Mouse (Mus musculus) limb, embryonic 15.5 days (tissue): ENCODE results near the gene Drd4. TPM values are rescaled to one million over a fixed set of nuclear protein-coding genes. Genes with fewer than 3 reads are reported as not detected.

Source experiments
- ATAC-seq: fragments of 200-750 bp; cut with Nextera tagmentation; 2 replicates; pipeline ENCODE4 v1.8.0; 2017; ENCODE audit warnings: low read depth, moderate TSS enrichment; ENCODE audit not compliant: insufficient number of reproducible peaks, low FRiP score, low TSS enrichment
- H3K27ac ChIP-seq: fragments of 300-500 bp; sonication (generic); 2 replicates; pipeline ENCODE4 v1.5.1; 2015; ENCODE audit warnings: moderate library complexity, mild to moderate bottlenecking, inconsistent platforms
- H3K27me3 ChIP-seq: fragments of 300-500 bp; sonication (generic); 2 replicates; pipeline ENCODE4 v1.6.1; 2015; ENCODE audit warnings: inconsistent platforms
- H3K36me3 ChIP-seq: fragments of 300-500 bp; sonication (generic); 2 replicates; pipeline ENCODE4 v1.6.1; 2015; ENCODE audit warnings: inconsistent platforms
- H3K4me1 ChIP-seq: fragments of 300-500 bp; sonication (generic); 2 replicates; pipeline ENCODE4 v1.6.1; 2015; ENCODE audit warnings: inconsistent platforms
- H3K4me2 ChIP-seq: fragments of 300-500 bp; sonication (generic); 2 replicates; pipeline ENCODE4 v1.6.1; 2015; ENCODE audit warnings: mild to moderate bottlenecking, inconsistent platforms
- H3K4me3 ChIP-seq: fragments of 300-500 bp; sonication (generic); 2 replicates; pipeline ENCODE4 v1.5.1; 2015; ENCODE audit warnings: mild to moderate bottlenecking, inconsistent platforms
- H3K9ac ChIP-seq: fragments of 300-500 bp; sonication (generic); 2 replicates; pipeline ENCODE4 v1.6.1; 2015; ENCODE audit warnings: inconsistent platforms
- H3K9me3 ChIP-seq: fragments of 300-500 bp; sonication (generic); 2 replicates; pipeline ENCODE4 v1.6.1; 2016; ENCODE audit warnings: inconsistent platforms
- WGBS: fragments of 180-500 bp; shearing (Covaris S2); methylation state at CpG from one replicate; pipeline ENCODE4 v1.1.7; 2015; 5-methylcytosine and 5-hydroxymethylcytosine counted together
- polyA plus RNA-seq: library from polyadenylated mRNA; unstranded; fragments of >200 nt; fragmentation: Nextera tagmentation; extraction: Ambion mirVana; gene quantifications from 2 replicates; pipeline ENCODE4 v1.2.1, GENCODE M21; 2015

Drd4 gene
- polyA plus RNA-seq, 1 experiment from 2014 or later = 1.5 TPM

- peak overlapping the region; percentile 35; the same call in 1 of the 2 replicates for H3K9ac ChIP-seq
- 8% methylated on average over 22 of the region's 22 CpGs for WGBS
- peaks cover 13% of the 10 kb centered on the region for H3K36me3 ChIP-seq
- H3K4me3 ChIP-seq = peak overlapping the region; percentile 38
- H3K4me2 ChIP-seq = peak overlapping the region; percentile 84
- peaks cover 54% of the 10 kb centered on the region for H3K27me3 ChIP-seq
- peaks cover 29% of the 10 kb centered on the region for H3K4me1 ChIP-seq
- no peaks in the 10 kb centered on the region for H3K9me3 ChIP-seq
- H3K27ac ChIP-seq = no peak overlapping the region
- no peak for ATAC-seq
Observed at GRCm38 (mm10) chr7:141294479-141294878, 2.7 kb downstream of the Drd4 start.

- no peak overlapping the region for H3K9ac ChIP-seq
- peaks cover 44% of the 10 kb centered on the region for H3K36me3 ChIP-seq
- no peak overlapping the region for H3K27ac ChIP-seq
- no peaks in the 10 kb centered on the region for H3K9me3 ChIP-seq
- WGBS = 80% methylated on average over 3 of the region's 3 CpGs
- ATAC-seq = no peak
- H3K4me3 ChIP-seq = no peak overlapping the region
- H3K27me3 ChIP-seq = peaks cover 34% of the 10 kb centered on the region
- no peak overlapping the region for H3K4me2 ChIP-seq
- peaks cover 13% of the 10 kb centered on the region for H3K4me1 ChIP-seq
Observed at GRCm38 (mm10) chr7:141297926-141298650, 6.3 kb downstream of the Drd4 start.

DNA sequence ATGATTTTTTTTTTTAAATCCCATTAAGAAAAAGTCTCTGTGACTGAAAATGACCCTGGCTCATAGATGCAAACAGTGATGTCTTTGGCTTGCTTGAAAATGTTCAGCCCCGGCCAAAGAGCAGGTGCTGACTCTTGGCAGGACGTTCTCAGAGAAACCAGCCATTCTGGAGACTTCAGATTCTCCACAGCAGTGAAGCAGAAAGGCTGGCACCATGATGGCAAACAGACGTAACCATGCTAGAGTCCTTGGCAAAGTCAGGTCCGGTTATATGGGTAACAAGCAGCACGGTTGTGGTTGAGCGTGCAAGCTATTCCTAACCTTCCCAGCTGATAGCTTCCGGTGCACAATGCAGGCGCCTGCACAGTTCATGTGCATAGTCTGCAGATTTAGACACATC is 7.4 kb downstream of the Drd4 start:
- Histone ChIP-seq H3K9ac (no peak overlapping the region), H3K27ac (no peak overlapping the region), H3K4me1 (peaks cover 4% of the 10 kb centered on the region), H3K9me3 (no peaks in the 10 kb centered on the region), H3K4me2 (no peak overlapping the region), H3K4me3 (no peak overlapping the region), H3K36me3 (peaks cover 55% of the 10 kb centered on the region), H3K27me3 (peaks cover 23% of the 10 kb centered on the region)
- no peak for ATAC-seq
- 90% methylated on average over 8 of the region's 8 CpGs for WGBS

DNA sequence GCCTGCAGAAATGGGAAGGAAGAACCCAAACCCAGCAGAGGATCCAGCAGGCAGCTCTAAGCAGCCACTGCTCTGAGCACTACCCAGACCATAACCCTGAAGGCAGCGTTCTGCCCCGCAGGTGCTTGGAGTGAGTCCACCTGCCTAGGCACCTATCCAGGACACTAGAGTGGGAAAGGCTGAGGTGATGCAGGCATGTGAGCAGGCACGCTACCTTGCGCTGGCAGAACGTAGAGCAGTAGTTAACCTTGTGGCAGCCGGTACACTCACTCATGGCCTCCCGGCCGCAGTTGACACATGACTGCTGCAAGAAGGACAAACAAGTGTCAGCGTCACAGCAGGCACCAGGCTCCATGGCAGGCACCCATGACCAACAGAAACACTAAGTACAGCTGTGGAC is 9.6 kb downstream of the Drd4 start:
- WGBS = 93% methylated on average over 9 of the region's 9 CpGs
- Histone ChIP-seq H3K9ac (no peak overlapping the region), H3K27ac (no peak overlapping the region), H3K4me2 (no peak overlapping the region), H3K27me3 (peaks cover 2% of the 10 kb centered on the region; the same call in 1 of the 2 replicates), H3K9me3 (no peaks in the 10 kb centered on the region), H3K36me3 (peaks cover 77% of the 10 kb centered on the region), H3K4me1 (no peaks in the 10 kb centered on the region), H3K4me3 (no peak overlapping the region)
- ATAC-seq = no peak

DNA sequence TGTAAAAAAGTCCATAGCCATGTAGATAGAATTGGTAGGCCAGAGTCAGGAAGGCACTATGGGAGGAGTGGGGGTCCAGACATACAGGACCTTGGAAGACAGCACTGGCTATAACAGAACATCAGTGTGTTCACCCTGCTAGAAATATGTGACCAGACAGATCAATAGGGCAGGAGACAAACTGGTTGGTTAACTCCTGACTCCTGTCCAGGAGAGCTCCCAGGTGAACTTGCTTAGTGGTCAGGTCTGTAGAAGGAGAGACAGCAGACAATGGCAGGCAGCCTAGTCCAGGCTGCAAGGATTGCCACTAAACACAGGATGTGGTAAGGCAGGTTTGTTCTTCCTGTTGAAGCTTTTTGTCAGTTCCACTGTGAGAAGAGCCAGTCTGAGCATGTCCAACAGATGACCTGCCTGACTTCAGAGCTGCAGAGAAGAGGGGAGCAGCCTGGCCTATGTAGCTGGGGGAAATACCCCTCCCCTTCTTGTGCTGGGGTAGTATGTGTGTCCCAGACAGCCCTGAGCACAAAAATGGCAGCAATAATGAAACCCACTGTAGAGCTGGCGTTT is 11.0 kb downstream of the Drd4 start:
- no peak overlapping the region for H3K4me3 ChIP-seq
- 0 out of 2 replicates have a peak, but pooled peaks cover 7% of the 10 kb centered on the region for H3K4me1 ChIP-seq
- no peak overlapping the region for H3K27ac ChIP-seq
- H3K4me2 ChIP-seq = no peak overlapping the region
- no peak overlapping the region for H3K9ac ChIP-seq
- H3K27me3 ChIP-seq = no peaks in the 10 kb centered on the region
- no peaks in the 10 kb centered on the region for H3K9me3 ChIP-seq
- ATAC-seq = no peak
- 76% methylated on average over 1 of the region's 1 CpGs for WGBS
- peaks cover 82% of the 10 kb centered on the region for H3K36me3 ChIP-seq

- H3K9ac ChIP-seq = no peak overlapping the region
- H3K36me3 ChIP-seq = peaks cover 94% of the 10 kb centered on the region
- no peaks in the 10 kb centered on the region for H3K27me3 ChIP-seq
- H3K27ac ChIP-seq = no peak overlapping the region
- WGBS = 82% methylated on average over 4 of the region's 4 CpGs
- ATAC-seq = no peak
- no peak overlapping the region for H3K4me3 ChIP-seq
- no peak overlapping the region for H3K4me2 ChIP-seq
- H3K9me3 ChIP-seq = no peaks in the 10 kb centered on the region
- H3K4me1 ChIP-seq = 0 out of 2 replicates have a peak, but pooled peaks cover 12% of the 10 kb centered on the region
Observed at GRCm38 (mm10) chr7:141304537-141304936, 12.7 kb downstream of the Drd4 start.

DNA sequence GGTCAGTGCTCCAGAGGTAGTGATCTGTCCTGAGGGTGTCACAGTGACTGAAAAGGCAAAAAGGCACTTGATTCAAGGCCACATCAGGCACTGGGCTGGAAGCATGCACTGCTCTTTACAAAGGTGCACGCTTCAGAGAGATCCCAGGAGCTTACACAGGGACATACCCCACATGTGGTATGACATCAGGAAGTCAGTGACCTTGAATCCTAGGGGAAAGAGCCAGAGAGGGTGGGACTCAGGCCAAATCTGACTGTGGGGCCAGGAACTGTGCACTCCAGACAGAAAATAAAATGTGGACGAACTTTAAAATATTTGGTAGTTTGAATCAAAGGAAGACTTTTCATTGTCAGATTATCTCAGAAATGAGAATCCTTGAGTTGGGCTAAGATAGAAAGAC is 22.6 kb downstream of the Drd4 start:
- Histone ChIP-seq H3K36me3 (peaks cover 96% of the 10 kb centered on the region), H3K4me3 (no peak overlapping the region), H3K9me3 (no peaks in the 10 kb centered on the region), H3K27me3 (no peaks in the 10 kb centered on the region), H3K4me1 (no peaks in the 10 kb centered on the region), H3K4me2 (no peak overlapping the region), H3K9ac (no peak overlapping the region), H3K27ac (no peak overlapping the region)
- 93% methylated on average over 2 of the region's 2 CpGs for WGBS
- ATAC-seq = no peak

DNA sequence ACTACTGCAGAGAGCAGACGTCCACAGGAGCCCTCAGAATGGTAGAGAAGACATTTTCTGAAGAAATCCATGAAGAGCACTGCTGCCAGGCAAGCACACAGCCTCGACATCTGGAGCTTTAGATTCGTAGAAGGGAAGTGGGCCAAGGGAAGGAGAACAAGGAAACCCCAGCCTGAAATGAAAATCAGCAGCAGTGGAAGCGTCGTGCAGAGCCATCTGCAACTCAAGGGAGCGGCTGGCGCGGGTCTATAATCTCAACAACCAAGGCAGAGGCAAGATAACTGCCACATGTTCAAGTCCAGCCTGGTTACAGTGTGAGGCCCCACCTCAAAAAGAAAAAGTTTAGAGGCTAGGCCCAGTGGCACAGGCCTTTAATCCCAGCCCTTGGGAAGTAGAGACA is 23.3 kb downstream of the Drd4 start:
- Histone ChIP-seq H3K9me3 (no peaks in the 10 kb centered on the region), H3K27me3 (no peaks in the 10 kb centered on the region), H3K4me2 (no peak overlapping the region), H3K9ac (no peak overlapping the region), H3K36me3 (peaks cover 94% of the 10 kb centered on the region), H3K4me3 (no peak overlapping the region), H3K4me1 (no peaks in the 10 kb centered on the region), H3K27ac (no peak overlapping the region)
- WGBS = 81% methylated on average over 8 of the region's 8 CpGs
- no peak for ATAC-seq

DNA sequence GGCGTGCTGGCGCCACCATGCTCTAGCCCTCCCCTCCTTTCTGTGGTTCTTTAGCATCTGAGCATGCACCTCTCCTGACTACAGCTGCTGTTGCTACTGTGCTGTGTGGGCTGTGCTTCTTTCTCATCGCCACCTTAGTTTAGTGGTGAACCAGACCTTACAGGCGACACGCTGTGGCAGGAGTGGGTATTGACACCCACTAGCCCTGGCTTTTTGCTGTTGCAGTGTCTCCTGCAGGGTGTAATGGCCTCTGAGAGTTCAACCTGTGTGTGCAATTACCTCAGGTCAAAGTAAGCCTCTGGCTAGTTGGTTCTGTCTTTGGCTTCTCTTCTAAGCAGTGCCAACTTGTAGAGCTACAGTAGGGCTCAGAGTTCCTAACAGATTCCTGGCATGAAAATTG is 24.2 kb downstream of the Drd4 start:
- no peaks in the 10 kb centered on the region for H3K9me3 ChIP-seq
- peaks cover 94% of the 10 kb centered on the region for H3K36me3 ChIP-seq
- H3K4me2 ChIP-seq = no peak overlapping the region
- WGBS = 79% methylated on average over 5 of the region's 5 CpGs
- H3K4me3 ChIP-seq = no peak overlapping the region
- H3K27ac ChIP-seq = no peak overlapping the region
- ATAC-seq = no peak
- H3K9ac ChIP-seq = no peak overlapping the region
- H3K4me1 ChIP-seq = no peaks in the 10 kb centered on the region
- H3K27me3 ChIP-seq = no peaks in the 10 kb centered on the region

DNA sequence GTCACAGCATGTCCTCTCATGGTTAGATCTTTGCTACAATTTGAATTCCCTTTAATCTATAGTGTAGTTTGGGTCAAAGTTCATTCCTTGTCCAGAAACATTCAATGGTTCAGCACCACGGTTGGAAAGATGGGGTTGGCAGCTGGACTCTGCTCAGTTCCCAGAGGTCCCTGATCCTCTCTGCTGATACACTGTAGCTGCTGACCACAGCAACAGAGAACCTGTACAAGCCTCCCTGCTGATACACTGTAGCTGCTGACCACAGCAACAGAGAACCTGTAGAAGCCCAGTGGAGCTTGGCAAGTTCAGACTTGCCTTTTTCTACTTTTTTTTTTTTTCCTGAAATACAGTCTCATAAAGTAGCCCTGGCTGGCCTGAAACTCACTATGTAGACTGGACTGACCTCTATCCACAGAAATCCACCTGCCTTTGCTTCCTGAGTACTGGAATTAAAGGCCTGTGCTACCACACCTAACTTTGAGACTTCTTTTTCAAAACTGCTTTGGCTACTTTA is 25.9 kb downstream of the Drd4 start:
- no peaks in the 10 kb centered on the region for H3K4me1 ChIP-seq
- no peaks in the 10 kb centered on the region for H3K9me3 ChIP-seq
- no peak overlapping the region for H3K9ac ChIP-seq
- H3K4me2 ChIP-seq = no peak overlapping the region
- 82% methylated on average over 1 of the region's 1 CpGs for WGBS
- no peak for ATAC-seq
- H3K4me3 ChIP-seq = no peak overlapping the region
- no peak overlapping the region for H3K27ac ChIP-seq
- peaks cover 96% of the 10 kb centered on the region for H3K36me3 ChIP-seq
- H3K27me3 ChIP-seq = no peaks in the 10 kb centered on the region

GRCm38 (mm10) chr7:141319446-141319845 is 27.6 kb downstream of the Drd4 start:
- Histone ChIP-seq H3K9me3 (no peaks in the 10 kb centered on the region), H3K36me3 (peaks cover 97% of the 10 kb centered on the region), H3K27ac (no peak overlapping the region), H3K4me1 (no peaks in the 10 kb centered on the region), H3K27me3 (no peaks in the 10 kb centered on the region), H3K4me2 (no peak overlapping the region), H3K4me3 (no peak overlapping the region), H3K9ac (no peak overlapping the region)
- ATAC-seq = no peak
- 74% methylated on average over 2 of the region's 2 CpGs for WGBS

GRCm38 (mm10) chr7:141324686-141325085 is 32.9 kb downstream of the Drd4 start:
- Histone ChIP-seq H3K36me3 (peaks cover 47% of the 10 kb centered on the region), H3K4me3 (no peak overlapping the region), H3K27me3 (no peaks in the 10 kb centered on the region), H3K9ac (no peak overlapping the region), H3K4me1 (peaks cover 25% of the 10 kb centered on the region), H3K9me3 (no peaks in the 10 kb centered on the region), H3K27ac (no peak overlapping the region), H3K4me2 (no peak overlapping the region)
- ATAC-seq = no peak
- 97% methylated on average over 1 of the region's 1 CpGs for WGBS
